Mouse (Mus musculus) left cerebral cortex, adult 8-10 months (tissue): ENCODE results near the gene Olfr1270. TPM values are rescaled to one million over a fixed set of nuclear protein-coding genes. Genes with fewer than 3 reads are reported as not detected.
"Not testable (repeated sequence)": the region's sequence is repeated elsewhere in the genome, so short reads cannot be mapped to it uniquely, and the experiment has no call there.

Experiments
- DNase-seq, 2 experiments: peaks; one replicate each; pipeline ENCODE4 v3.0.0; 2022; ENCODE audit warnings: low spot score in 2 of 2
- total RNA-seq, 4 experiments: library from RNA; stranded (reverse); gene quantifications; 2 replicates each; pipeline ENCODE4 v1.2.4; 2022

The Olfr1270 gene
- total RNA-seq = not detected

- DNase-seq = no peak
Observed at GRCm38 (mm10) chr2:90152991-90153390, at the start of gene Olfr1270. TSS of gene Olfr1270 (minus strand) at chr2:90153091.

GRCm38 (mm10) chr2:90199606-90200005, 46.7 kb upstream of the Olfr1270 start:
- not testable (repeated sequence) for DNase-seq

- DNase-seq = not testable (repeated sequence)
Observed at GRCm38 (mm10) chr2:90195285-90195684, 42.4 kb upstream of the Olfr1270 start.

- not testable (repeated sequence) for DNase-seq
Observed at GRCm38 (mm10) chr2:90194750-90195149, 41.9 kb upstream of the Olfr1270 start.

GRCm38 (mm10) chr2:90187082-90187481, 34.2 kb upstream of the Olfr1270 start:
- not testable (repeated sequence) for DNase-seq

- not testable (repeated sequence) for DNase-seq
Observed at GRCm38 (mm10) chr2:90186082-90186481, 33.2 kb upstream of the Olfr1270 start.

GRCm38 (mm10) chr2:90153916-90154315, 1.0 kb upstream of the Olfr1270 start:
- DNase-seq = no peak

- no peak for DNase-seq
Observed at GRCm38 (mm10) chr2:90142196-90142595, 10.7 kb downstream of the Olfr1270 start, which contains the start of gene Olfr32. TSS of gene Olfr32 (minus strand) at chr2:90142296.

GRCm38 (mm10) chr2:90121312-90121711, 31.6 kb downstream of the Olfr1270 start, which contains the start of gene Olfr1269:
TSS of gene Olfr1269 (minus strand) at chr2:90121412.
- no peak for DNase-seq

Other genes starting within 250 kb of the Olfr1270 start
- not detected for gene Olfr1258, start 225.8 kb downstream of the Olfr1270 start, total RNA-seq
- not detected for gene Olfr1259, start 204.4 kb downstream of the Olfr1270 start, total RNA-seq
- not detected for gene Olfr1260, start 178.8 kb downstream of the Olfr1270 start, total RNA-seq
- gene Olfr1261, start 161.9 kb downstream of the Olfr1270 start, total RNA-seq = not detected
- gene Olfr1262, start 152.9 kb downstream of the Olfr1270 start, total RNA-seq = not detected
- not detected for gene Olfr1263, start 141.0 kb downstream of the Olfr1270 start, total RNA-seq
- not detected for gene Olfr1264, start 127.5 kb downstream of the Olfr1270 start, total RNA-seq
- gene Olfr1265, start 117.8 kb downstream of the Olfr1270 start, total RNA-seq = not detected
- not detected for gene Olfr140, start 89.5 kb downstream of the Olfr1270 start, total RNA-seq
- gene Olfr1269, start 31.7 kb downstream of the Olfr1270 start, total RNA-seq = not detected
- gene Olfr32, start 10.8 kb downstream of the Olfr1270 start, total RNA-seq = not detected
- under 1 TPM in 1 of 4 experiments, not detected in 3; 0.32 TPM for gene Olfr1506, start 71.4 kb upstream of the Olfr1270 start, total RNA-seq
- gene Olfr142, start 104.5 kb upstream of the Olfr1270 start, total RNA-seq = not detected
- gene Olfr1271, start 117.9 kb upstream of the Olfr1270 start, total RNA-seq = not detected
- not detected for gene Olfr1272, start 139.8 kb upstream of the Olfr1270 start, total RNA-seq
- under 1 TPM in 1 of 4 experiments, not detected in 3; 0.35 TPM for gene Gm13769, start 169.1 kb upstream of the Olfr1270 start, total RNA-seq
- not detected for gene Olfr1274-ps, start 245.6 kb upstream of the Olfr1270 start, total RNA-seq